Mouse (Mus musculus): ENCODE results near the gene Mfsd12.
A peak's percentile ranks its signal among the peaks of the same experiment; 100 is the strongest.

Mfsd12 gene

DNA sequence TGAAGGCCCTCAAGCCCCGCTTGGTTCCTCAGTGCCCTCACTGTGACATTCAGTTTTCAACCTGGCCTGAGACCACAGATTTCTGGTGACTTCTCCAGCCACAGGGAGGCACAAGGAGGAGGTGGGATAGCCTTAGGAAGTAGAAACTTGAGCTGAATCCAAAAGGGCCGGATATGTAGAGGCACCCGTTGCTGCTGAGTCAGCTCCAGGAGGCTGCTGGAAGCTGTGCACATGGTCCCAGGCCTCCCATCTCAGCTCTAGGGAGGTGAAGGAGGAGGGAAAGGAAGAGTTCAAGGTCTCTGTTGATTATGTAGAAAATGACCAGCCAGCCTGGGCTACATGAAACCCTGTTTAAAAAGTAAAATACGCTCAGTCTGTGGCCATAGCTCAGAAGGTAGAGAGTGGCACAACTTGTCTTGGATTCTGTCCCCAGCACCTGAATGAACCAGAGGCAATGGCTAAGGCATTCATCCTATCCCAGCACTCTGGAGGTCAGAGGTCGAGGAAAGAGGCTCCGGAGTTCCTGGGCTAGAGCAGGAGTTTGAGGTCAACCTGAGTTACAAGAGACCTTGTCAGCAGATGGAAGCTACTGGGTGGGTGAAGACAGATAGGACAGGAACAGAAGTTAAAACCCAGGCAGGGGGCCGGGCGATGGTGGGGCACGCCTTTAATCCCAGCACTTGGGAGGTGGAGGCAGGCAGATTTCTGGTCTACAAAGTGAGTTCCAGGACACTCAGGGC lies 2.4 kb upstream of the Mfsd12 start:
- DNase-seq (ENCODE audit: low spot score in 2 of 2) = no peak

DNA sequence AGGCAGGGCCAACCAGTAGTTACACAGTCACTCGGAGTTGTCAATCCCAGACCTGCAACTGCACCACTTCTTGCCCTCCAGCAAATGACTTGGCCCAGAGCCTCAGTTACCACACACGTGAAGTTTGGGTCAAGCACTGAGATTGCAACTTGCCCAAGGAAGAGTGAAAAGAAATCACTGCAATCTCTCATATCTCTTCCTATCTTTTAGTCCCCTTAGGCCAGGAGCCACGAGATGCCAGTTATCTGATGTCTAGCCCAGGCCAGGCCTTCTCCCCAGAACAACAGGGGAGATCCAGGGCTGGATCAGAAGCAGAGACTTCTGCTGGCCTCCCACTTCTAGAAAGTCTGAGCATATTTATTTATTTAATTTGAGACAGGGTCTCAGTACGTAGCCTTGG lies 1.8 kb upstream of the Mfsd12 start:
- DNase-seq (ENCODE audit: low spot score in 2 of 2) = no peak

DNA sequence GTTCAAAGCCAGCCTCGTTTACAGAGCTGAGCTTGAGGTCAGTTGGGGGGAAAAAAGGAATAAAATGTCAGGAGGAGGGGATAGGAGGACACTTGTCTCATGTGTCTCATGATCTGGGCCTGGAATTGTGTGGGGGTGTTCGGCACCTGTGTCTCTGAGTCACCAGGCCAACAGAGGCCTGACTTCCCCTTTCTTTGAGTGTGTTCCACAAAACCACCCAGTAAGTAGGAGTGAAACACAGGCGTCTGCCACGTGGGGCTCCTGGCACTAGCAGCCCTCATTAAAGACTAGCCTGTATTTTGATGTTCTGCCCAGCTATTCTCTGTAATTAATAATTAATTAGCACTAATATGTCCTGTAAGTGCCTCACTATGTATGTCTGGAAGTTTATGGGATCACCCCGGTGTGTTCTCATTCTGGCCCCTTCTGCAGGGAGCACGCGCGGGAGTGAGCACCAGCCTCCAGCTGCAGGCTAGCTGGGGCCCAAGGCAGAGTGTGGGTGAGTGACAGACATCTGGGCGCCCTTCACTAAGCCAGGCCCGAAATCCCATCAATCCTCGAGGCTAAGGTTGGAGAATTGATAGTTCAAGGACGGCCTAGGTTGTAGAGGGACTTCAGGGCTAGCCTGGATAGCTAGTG lies 820 bp upstream of the Mfsd12 start:
- no peak for DNase-seq (ENCODE audit: low spot score in 2 of 2)

DNA sequence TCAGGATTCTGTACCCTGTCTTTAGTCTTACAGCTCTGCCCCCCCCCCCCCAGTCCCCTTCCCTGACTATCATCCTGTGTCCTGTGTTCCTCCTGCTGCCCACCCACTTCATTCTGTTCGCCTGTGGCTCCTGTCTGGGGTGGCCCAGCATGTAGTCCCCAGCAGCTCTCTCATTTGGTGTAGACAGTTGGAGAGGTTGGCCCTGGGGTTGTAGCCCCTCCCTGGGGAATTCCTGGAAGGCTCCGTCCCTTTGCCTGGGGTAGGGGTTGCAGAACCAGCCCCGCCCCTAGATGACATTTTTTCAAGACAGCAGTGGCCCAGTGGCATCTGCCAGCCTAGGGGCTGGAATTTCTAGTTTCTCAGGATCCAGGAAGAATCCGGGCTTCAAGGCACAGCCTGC lies 918 bp downstream of the Mfsd12 start:
- no peak for DNase-seq (ENCODE audit: low spot score in 2 of 2)

DNA sequence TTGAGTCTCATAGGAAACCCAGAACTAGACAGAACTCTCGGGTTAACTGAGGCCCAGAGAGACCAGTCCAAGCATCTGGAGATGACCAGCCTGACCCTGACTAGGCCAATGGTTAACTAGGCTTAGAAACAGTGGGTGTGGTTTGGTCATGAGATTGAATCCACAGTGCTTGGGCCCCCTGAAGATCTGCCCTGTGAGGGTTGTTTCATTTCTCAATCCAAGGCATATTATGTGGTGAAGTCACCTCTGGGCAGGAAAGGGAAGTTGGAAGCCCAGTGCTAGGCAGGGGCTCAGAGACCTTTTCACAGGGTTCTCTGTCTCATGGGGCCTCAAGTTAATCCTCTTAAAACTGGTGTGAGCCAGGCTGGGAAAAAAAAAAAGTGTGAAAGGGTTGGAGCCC lies 1.6 kb downstream of the Mfsd12 start:
- DNase-seq (ENCODE audit: low spot score in 2 of 2) = no peak

DNA sequence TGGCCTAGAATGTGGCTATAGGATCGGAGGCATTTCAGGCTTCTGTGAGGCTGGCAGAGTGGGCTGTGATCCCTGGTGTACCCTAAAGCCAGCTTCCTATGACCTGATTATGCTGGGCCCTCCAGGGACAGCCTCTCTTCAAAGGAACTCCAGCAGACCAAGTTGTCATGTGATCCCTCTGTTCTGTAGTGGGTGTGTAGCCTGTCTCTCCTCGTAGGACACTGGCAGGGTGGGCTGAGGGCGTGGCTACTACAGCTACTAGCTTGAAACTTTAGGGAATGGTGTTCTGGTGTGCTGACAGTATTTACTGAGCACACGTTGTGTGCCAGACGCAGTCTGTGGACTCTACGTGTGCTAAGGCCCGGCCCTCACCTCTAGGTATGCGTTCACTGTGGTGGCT lies 3.4 kb downstream of the Mfsd12 start:
- DNase-seq (ENCODE audit: low spot score in 2 of 2) = no peak

DNA sequence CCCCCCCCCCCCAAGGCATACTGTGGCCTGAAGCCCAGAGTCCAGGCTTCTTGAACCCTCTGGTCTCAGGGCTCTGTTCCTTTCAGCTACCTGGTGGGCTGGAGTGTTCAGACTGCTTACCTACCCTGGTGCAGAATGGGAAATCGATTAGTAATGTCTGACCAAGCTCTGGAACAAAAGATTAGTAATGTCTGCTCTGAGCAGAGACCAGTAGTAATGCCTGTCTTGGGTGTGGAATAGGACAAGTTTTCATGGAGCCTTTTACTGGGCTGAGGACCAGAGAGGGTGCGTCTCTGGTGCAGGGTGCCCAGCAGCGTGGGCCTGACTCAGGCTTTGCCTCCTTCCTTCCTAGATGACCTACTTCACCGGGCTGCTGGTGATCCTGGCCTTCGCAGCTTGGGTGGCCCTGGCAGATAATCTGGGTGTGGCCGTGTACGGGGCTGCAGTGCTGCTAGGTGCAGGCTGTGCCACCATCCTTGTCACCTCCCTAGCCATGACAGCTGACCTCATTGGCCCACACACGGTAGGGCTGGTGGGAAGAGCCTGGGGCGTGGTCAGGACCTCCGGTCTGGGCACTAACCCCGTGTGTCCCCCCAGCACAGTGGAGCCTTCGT lies 5.2 kb downstream of the Mfsd12 start:
- no peak for DNase-seq (ENCODE audit: low spot score in 2 of 2)

DNA sequence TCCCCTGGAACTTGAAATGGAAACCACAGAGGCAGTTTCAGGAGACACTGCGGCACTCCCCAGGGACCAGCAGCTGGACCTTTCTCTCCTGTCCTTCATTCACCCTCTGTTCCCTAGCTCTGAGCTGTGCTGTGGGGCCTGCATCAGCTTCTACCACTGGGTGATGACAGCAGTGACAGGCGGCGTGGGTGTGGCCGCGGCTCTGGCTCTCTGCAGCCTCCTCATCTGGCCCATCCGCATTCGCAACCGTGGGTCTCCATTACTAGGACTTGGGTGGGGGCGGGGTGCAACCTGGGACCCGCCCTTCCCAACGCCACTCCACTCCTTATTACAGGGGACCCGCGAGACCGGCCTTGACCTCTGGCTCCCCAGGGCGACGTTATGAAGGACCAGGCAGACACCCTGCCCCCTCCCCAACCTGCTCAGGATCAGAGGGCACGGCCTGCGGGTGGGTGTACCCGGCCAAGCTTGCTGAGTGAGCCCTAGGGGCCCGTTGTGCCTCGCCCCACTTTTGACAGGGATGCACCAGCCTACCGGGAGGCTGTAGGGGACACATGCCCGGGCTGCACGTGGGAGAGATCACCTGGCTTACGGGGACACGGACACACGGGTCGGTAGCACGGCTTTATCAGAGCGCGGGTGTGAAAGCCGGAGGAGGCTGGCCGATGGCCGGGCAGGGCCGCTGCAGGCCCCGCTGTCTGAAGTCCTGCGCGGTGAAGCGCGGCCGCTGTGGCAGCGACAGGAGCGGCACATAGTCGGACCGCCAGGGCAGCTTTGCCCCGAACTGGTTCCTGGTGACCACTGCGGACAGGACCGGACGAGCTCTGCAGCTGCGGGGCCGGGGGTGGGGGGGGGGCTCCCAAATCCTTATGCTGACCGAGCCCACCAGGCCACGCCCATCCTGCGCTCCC lies 6.4 kb downstream of the Mfsd12 start:
- DNase-seq (ENCODE audit: low spot score in 2 of 2) = no peak

DNA sequence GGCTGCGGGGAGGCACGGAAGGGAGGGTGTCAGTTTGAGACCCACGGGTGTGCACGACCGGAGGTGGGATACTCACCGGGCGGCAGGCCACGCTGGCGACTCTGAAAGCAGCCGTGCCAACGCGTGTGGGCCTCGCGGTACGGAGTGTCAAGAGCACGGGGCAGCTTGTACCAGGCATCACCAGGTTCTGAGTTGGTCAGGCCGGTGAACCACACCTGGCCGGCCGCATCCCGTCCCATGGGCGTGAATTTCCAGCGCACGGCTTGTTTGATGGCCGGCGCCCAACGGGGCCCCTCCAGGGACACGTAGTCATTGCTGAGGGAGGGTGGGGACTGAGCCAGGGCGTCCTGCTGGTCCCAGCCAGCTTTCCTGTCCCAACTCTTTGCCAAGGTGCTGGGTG lies 7.4 kb downstream of the Mfsd12 start:
- DNase-seq (ENCODE audit: low spot score in 2 of 2) = no peak

DNA sequence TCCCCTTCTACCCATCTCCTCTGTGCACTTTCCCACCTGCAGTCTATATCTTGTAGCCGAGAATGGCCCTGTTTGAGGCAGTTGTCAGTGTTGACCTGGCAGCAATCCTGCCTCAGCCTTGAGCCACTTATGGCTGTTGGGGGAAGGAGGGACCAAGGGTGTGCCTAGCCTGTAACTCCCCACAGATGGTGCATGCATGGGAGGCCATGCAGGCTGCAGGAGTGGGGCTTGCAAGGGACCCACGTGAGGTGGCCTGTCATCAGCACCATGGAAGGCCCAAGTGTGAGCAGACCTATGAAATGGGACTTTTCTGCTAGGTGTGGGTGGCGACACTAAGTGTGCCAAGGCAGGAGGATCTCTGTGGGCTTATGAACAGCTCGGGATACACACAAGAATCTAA lies 7.8 kb downstream of the Mfsd12 start:
- DNase-seq (ENCODE audit: low spot score in 2 of 2) = no peak

DNA sequence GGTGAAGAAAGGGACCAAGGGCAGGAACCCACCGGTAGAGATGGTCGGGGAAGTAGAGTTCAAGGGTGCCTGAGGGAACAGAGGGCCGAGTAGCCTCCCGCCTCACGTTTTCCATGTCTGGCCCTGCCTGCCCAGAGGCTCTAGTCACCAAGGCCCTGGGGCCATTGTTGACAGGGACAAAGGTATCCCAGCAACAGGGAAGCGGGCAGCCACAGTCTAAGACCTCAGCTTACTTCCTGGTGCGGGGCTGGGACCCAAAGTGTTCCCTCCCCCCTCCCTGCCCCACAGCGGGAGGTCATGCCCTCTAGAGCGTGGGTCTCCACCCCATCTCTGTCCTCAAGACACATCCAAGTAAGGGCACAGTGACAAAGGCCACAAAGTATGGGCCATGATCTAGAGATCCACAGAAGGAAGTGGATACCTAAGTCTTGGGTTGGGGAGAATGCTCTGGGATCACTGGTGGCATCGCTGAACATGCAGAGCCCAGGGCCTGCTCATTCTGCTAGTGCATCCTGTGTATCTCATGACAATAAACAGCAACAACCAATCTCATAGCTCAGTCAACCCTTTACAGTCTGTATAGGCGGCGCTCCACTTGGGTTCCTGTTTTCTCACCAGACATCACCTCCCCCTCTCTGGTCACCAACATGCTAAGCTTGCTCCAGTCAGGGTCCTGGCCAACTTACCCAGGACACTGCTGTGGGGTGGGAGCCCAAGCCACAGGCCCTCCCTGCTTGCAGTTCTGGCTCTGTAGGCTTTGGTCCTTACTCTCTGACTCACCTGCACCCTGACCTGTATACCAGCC lies 8.6 kb downstream of the Mfsd12 start, which contains the start of gene 4930404N11Rik:
TSS of gene 4930404N11Rik (minus strand) at position 145 of the 805 bp plus-strand sequence.
- DNase-seq (ENCODE audit: low spot score in 2 of 2) = no peak

DNA sequence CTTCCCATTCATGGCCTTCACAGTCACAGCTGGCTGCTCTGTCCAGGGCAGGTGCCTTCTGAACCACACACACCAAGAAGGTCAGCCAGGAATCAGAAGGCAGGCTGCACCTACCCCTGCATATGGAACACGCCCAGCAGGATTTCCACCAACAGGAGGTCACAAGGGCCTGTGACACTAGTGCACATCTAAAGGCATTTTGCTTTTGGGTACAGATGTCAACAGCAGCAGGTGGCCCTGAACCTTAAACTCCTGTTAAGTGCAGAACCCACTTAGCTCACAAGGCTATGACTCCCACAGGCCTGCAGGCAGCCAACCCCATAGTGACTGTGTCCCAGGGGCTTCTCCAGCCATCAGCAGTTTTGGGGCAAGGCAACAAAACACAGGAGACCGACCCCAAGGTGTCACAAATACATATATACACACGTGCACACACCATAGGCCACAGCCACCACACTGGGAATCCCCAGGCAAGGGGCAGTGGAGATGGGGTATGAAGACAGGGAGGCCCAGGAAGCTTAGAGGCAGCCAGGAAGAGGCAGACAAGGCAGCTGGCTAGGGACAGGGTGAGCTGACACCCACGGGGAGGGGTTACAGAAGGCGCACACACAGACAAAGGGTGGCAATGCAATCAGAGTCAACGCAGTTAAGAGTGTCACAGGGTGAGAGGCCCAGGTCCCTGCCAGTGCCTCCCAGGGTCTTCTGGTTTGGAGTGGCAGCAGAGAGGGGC lies 9.4 kb downstream of the Mfsd12 start:
- DNase-seq (ENCODE audit: low spot score in 2 of 2) = no peak

DNA sequence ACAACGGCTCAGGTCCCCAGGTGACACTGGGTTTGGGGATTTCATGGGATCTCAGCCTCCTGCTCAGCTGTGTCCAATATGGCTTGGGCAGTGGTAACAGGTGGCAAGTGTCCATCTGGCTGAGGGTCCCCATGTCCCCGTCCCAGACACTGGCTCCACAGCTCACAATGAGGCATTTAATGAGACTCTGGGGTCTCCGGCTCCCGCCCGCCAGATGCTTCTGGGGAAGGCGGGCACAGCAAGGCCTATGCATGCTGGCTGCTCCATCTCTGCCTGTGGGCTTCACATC lies 9.9 kb downstream of the Mfsd12 start:
- DNase-seq (ENCODE audit: low spot score in 2 of 2) = no peak

DNA sequence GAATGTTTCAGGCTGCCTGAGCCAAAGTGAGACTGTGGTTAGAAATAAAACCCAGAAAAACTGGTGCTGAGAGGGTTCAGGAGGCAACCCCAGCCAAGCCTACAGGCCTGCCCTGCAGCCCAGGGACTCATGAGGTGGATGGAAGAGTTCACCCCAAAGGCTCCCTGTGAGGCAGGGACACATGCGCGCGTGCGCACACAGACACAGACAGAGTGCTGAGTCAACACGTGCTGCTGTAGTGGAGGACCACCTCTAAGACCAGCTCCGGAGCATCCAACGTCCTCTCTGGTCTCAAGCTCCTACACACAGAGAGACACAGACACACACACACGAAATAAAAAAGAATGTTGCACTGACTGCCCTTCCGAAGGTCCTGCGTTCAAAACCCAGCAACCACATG lies 18.0 kb downstream of the Mfsd12 start:
- no peak for DNase-seq (ENCODE audit: low spot score in 2 of 2)

DNA sequence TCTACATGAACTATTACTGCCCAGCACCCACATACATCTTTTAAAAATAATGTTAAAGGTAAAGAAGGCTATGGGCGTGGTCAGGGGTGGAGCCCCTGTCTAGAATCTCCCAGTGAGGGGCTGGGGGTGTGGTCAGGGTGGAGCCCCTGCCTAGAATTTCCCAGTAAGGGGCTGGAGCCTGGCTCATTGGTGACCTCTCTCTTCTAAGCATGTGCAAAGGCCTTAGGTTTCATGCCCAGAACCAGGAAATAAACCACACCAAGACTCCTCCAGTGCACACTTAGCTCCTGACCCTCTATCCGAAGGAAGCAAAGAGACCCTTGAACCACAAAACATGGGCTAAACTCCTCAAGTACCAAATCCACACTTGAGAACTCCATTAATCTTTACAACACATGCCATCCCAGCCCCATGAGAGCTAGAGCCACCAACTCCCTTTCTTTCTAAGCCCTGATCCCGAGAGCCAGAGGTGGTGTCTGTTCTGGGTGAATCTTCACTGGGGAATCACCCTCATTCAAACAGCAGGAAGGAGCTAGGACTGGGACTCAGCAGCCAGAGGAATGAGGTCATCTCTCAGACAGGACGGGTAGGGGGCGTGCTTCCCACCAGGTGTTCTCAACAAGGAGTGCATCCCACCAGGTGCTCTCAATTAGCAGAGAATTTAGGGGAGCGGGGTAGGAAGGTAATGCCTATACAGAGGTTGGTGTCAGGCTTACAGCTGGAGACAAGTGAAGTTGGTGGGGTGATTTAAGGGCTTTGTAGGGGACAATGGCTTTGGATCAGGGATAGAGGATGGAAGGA lies 19.5 kb downstream of the Mfsd12 start:
- DNase-seq (ENCODE audit: low spot score in 2 of 2) = no peak

DNA sequence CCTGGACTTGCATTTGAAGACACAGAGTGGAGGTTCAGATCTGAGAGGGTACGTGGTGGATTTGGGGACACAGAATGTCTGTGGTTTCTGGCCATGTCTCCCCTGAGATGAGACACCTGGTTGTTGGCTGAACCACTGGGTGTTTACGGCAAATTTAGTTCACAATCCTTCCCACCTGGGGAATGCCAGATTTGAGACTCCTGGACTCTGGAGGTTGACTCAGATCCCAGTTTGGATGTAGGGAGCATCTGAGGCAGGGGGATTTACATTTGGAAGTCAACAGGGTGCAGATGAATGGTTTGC lies 20.0 kb downstream of the Mfsd12 start:
- no peak for DNase-seq (ENCODE audit: low spot score in 2 of 2)

DNA sequence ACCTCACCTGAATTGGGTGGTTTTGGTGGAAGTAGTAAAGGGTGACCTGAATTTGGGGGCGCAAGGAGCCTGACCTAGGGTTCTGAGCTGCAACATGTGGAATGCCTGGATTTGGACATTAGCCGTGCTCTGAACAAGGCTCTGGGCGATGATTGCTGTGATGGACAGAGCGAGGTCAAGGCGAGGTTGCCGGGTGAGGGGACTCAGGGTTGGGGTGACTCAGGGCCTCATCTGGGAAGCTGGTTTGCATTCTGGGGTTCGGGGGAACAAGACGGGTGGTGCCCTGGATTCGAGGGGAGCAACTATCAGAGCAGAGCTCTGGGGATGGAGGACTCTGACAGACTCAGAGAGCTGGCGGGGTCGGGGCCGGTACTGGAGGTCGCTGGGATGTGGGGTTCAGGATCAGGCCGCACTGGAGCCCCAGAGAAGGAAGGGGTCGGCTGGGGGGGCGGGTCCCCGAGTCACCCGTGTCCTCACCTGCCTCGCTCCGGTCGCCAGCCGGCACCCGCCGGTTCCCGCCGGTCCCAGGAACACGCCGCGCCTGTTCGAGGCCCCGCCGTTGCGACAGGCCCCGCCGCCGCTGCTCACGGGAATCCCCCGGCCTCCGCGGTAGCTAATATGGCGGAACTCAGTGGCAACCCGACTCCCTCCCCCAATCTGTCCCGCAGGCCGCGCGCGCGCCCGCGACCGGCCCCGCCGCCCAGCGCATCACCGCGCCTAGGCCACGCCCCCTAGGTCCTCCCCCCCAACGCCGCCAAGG lies 20.7 kb downstream of the Mfsd12 start, which contains the start of gene Fzr1:
TSS of gene Fzr1 (minus strand) at position 724 of the 760 bp plus-strand sequence.
- DNase-seq (ENCODE audit: low spot score in 2 of 2) = no peak

DNA sequence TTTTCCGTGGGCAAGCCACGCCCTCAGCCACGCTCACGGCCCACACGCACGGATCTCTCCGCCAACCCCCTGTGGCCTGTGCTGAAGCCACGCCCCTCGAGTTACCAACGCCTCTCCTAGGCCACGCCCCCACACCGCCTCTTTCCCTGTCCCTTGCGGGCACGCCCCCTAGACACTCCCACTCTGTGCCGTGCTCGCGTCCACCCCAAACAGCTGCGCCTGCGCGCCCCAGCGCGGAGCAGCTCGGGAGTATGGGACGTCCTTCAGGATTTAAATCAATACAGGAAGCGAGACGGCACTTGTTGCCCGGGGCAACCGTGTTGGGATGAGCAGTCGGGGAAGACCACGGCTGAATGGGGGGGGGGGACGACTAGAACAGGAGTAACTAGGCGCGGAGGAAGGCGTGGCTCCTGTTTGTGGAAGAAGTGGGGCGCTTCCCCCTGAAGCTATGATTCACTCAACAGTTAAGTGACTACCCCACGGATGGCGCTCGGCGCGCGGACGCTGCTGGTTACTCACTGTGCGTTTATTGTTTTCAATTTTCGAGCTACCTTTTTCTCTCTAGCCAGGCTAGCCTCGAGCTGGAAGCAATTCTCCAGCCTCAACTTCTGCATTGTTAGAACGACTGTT lies 21.4 kb downstream of the Mfsd12 start:
- peak; percentile 100 for DNase-seq (ENCODE audit: low spot score in 2 of 2)

DNA sequence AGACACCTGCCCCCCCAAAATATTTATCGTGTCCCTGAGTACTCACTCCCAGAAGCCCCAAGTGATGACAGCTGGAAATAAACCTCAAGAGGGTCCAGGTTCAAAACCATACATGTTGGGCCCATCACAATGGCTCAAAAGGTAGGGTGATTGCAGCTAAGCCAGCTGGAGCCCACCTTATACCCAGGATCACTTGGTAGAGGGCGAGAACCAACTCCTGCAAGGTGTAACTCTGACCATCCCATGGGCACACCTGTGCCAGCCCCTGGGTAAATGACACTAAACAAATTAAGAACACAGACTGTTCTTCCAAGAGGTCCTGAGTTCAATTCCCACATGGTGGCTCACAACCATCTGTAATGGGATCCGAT lies 21.9 kb downstream of the Mfsd12 start:
- no peak for DNase-seq (ENCODE audit: low spot score in 2 of 2)

All from right cerebral cortex, adult 2 months (tissue).